Mouse (Mus musculus) heart, embryonic 14.5 days (tissue): ENCODE data around the gene Adamts14. TPM values are rescaled to one million over a fixed set of nuclear protein-coding genes. Genes with fewer than 3 reads are reported as not detected.

Source experiments
- ATAC-seq: fragments of 200-750 bp; cut with Nextera tagmentation; 2 replicates; pipeline ENCODE4 v1.8.0; 2017; ENCODE audit warnings: low read depth, moderate TSS enrichment; ENCODE audit not compliant: insufficient number of reproducible peaks, insufficient read depth, low FRiP score
- H3K27ac ChIP-seq, 2 experiments: fragments of 200-500 bp in 1 of 2; fragments of 300-500 bp in 1 of 2; sonication (generic) in 1 of 2; replicated peaks in 1 of 2; 2 replicates each; pipeline ENCODE4 v1.5.1; 2012 to 2014; ENCODE audit warnings: low read depth in 2 of 2, low read length in 2 of 2, control low read depth in 1 of 2, mild to moderate bottlenecking in 1 of 2, mixed read lengths in 1 of 2; ENCODE audit not compliant: control insufficient read depth in 1 of 2, insufficient read depth in 1 of 2
- H3K27me3 ChIP-seq: fragments of 300-500 bp; sonication (generic); 2 replicates; pipeline ENCODE4 v1.6.1; 2014; ENCODE audit warnings: mild to moderate bottlenecking, low read length, control low read depth; ENCODE audit not compliant: control insufficient read depth, insufficient read depth
- H3K36me3 ChIP-seq: fragments of 300-500 bp; sonication (generic); 2 replicates; pipeline ENCODE4 v1.6.1; 2014; ENCODE audit warnings: mild to moderate bottlenecking, control low read depth, low read length, mixed read lengths; ENCODE audit not compliant: control insufficient read depth, insufficient read depth
- H3K4me1 ChIP-seq, 2 experiments: fragments of 200-500 bp in 1 of 2; fragments of 300-500 bp in 1 of 2; sonication (generic) in 1 of 2; 2 replicates each; pipeline ENCODE4 v1.6.1; 2012 to 2014; ENCODE audit warnings: low read length in 2 of 2, control low read depth in 1 of 2, mixed read lengths in 1 of 2; ENCODE audit not compliant: control insufficient read depth in 2 of 2, insufficient read depth in 2 of 2
- H3K4me2 ChIP-seq: fragments of 300-500 bp; sonication (generic); 2 replicates; pipeline ENCODE4 v1.6.1; 2014; ENCODE audit warnings: mild to moderate bottlenecking, low read length
- H3K4me3 ChIP-seq, 2 experiments: fragments of 200-500 bp in 1 of 2; fragments of 300-500 bp in 1 of 2; sonication (generic) in 1 of 2; 2 replicates each; pipeline ENCODE4 v1.5.1; 2012 to 2014; ENCODE audit warnings: low read length in 2 of 2, mild to moderate bottlenecking in 2 of 2, control low read depth in 1 of 2, low read depth in 1 of 2, moderate library complexity in 1 of 2; ENCODE audit not compliant: control insufficient read depth in 1 of 2, insufficient read depth in 1 of 2
- H3K9ac ChIP-seq: fragments of 300-500 bp; sonication (generic); 2 replicates; pipeline ENCODE4 v1.6.1; 2014; ENCODE audit warnings: mild to moderate bottlenecking, low read length
- H3K9me3 ChIP-seq: fragments of 300-500 bp; sonication (generic); 2 replicates; pipeline ENCODE4 v1.6.1; 2016; ENCODE audit warnings: low read length, control low read depth; ENCODE audit not compliant: control insufficient read depth
- WGBS: fragments of 180-500 bp; shearing (Covaris S2); extraction: QIAGEN DNeasy Blood & Tissue Kit; methylation state at CpG from one replicate; pipeline ENCODE4 v1.1.7; 2014; 5-methylcytosine and 5-hydroxymethylcytosine counted together
- polyA plus RNA-seq: library from polyadenylated mRNA; unstranded; fragments of >200 nt; fragmentation: Nextera tagmentation; extraction: Ambion mirVana; gene quantifications from 2 replicates; pipeline ENCODE4 v1.2.1, GENCODE M21; 2014

The Adamts14 gene
- polyA plus RNA-seq, 1 experiment from 2014 or later: 1.1 TPM

DNA sequence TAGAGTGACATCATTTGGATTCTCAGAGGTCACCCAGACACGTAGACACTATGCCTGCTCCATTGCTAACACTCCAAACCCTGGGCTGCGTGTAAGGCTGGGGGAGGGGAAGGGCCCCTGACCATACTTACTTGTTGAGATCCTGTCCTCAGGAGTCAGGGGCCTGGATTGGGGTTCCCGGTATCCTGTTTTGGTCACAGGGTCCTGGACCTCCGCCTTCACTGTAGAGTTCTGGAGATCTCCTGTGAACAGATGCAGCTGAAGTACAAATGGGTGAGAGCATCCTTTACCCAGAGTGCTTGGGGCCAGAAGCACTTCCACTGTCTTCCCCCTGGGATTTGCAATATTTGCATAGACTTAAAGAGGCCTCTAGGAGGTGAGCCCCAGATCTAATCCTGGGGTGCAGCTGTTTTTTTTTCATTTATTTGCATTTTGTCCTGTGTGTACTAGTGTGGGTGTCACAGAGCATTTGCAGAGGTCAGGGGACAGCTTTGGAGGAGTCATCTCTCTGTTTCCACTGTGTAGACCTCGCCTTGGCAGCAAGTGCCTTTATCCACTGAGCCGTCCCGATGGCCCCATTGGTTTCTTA is 72.9 kb downstream of the Adamts14 start:
- Histone ChIP-seq H3K4me2 (no peak overlapping the region), H3K9me3 (no peaks in the 10 kb centered on the region), H3K4me1 (peaks cover 0 to 3% of the 10 kb centered on the region in 2 experiments; a peak in 1 of 4 replicates), H3K27ac (no peak overlapping the region), H3K9ac (no peak overlapping the region), H3K36me3 (no peaks in the 10 kb centered on the region), H3K27me3 (no peaks in the 10 kb centered on the region), H3K4me3 (no peak overlapping the region)
- no peak for ATAC-seq
- 84% methylated on average over 7 of the region's 7 CpGs for WGBS

DNA sequence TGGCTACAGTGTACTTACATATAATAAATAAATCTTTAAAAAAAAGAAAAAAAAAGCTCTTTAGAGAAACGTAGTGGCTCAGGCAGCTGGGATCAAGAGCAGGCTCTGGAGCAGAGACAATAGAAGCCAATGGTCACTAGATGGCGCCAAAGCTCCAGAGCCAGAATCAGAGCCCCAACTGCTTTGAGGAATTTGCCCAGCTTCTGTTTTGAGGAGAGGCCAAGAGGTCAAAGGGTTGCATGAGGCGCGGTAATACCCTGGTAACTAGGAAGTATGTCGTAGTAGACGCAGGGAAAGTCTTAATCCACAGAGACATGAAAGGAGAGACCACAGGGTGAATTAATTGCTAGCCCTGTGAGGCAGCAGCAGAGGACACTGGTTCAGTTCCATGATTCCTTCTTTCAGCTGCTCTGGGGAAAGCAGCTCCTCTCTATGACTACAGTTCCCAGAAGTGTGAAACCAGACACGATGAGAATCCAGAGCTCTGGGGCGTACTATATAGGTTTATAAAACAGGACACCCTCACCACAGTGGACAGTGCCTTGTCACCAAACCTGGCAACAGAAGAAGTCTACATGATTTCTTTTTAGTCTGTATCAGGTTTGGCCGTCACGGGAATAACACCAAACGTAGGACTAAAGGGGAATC is 73.5 kb downstream of the Adamts14 start:
- H3K9ac ChIP-seq: no peak overlapping the region
- no peak overlapping the region for H3K4me3 ChIP-seq
- H3K36me3 ChIP-seq: no peaks in the 10 kb centered on the region
- H3K27me3 ChIP-seq: no peaks in the 10 kb centered on the region
- H3K4me2 ChIP-seq: no peak overlapping the region
- peaks cover 0 to 3% of the 10 kb centered on the region in 2 experiments; a peak in 1 of 4 replicates for H3K4me1 ChIP-seq
- H3K9me3 ChIP-seq: no peaks in the 10 kb centered on the region
- no peak overlapping the region for H3K27ac ChIP-seq
- 26% methylated on average over 11 of the region's 11 CpGs for WGBS
- ATAC-seq: no peak

DNA sequence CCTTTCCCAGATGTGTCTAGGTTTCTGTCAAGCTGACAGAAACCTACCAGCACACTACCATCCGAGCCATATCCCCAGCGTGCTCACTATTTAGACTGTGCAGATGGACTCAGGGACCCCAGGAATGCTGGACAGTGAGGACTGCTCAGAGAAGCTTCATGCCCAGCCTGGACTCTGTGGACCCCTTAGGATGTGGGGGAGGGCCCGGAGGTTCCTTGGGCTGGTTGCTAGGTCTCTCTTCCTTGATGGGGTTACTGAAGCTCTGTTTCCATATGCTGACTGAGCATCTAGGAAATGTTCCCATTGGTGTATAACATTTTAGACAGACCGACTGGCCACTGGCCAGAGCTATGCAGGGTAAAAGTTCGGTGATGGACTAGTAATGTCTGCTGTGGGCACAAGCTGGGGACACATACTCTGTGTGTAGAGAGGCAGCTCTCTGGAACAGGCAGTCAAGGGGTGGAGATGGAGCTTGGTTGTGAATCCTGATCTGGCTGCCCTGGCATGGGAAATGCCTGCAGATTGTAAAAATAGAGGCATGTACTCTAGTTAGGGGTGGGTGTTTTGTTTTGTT is 77.4 kb downstream of the Adamts14 start:
- Histone ChIP-seq H3K4me3 (no peak overlapping the region), H3K9me3 (no peaks in the 10 kb centered on the region), H3K36me3 (no peaks in the 10 kb centered on the region), H3K27me3 (no peaks in the 10 kb centered on the region), H3K4me1 (0 out of 4 replicates have a peak, but pooled peaks cover 0 to 3% of the 10 kb centered on the region in 2 experiments), H3K9ac (no peak overlapping the region), H3K27ac (0 out of 4 replicates have a peak overlapping the region, but pooled peaks of 1 of the 2 experiments have one; percentile 28), H3K4me2 (no peak overlapping the region)
- ATAC-seq: no peak
- WGBS: 72% methylated on average over 5 of the region's 5 CpGs

DNA sequence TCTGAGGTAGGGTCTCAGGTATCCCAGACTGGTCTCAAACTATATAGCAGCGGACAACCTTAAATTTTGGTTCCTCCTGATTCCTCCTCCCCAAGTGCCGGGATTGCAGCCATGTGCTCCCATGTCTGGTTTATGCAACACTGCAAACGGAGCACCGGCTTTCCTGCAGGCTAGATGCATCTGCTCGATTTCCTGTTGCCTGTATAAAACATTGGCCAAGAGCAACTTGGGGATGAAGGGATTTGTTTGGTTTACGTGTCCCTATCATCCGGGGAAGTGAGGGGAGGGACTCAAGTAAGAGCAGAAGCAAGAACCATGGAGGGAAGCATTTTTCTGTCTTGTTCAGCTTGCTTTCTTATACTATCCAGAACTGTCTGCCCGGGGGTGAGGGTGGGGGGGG is 78.0 kb downstream of the Adamts14 start:
- H3K4me2 ChIP-seq: no peak overlapping the region
- H3K27ac ChIP-seq: 0 out of 4 replicates have a peak overlapping the region, but pooled peaks of 1 of the 2 experiments have one; percentile 28
- H3K9me3 ChIP-seq: no peaks in the 10 kb centered on the region
- 71% methylated on average over 8 of the region's 8 CpGs for WGBS
- no peak overlapping the region for H3K9ac ChIP-seq
- H3K4me3 ChIP-seq: no peak overlapping the region
- H3K36me3 ChIP-seq: no peaks in the 10 kb centered on the region
- H3K27me3 ChIP-seq: no peaks in the 10 kb centered on the region
- H3K4me1 ChIP-seq: 0 out of 4 replicates have a peak, but pooled peaks cover 0 to 3% of the 10 kb centered on the region in 2 experiments
- no peak for ATAC-seq

DNA sequence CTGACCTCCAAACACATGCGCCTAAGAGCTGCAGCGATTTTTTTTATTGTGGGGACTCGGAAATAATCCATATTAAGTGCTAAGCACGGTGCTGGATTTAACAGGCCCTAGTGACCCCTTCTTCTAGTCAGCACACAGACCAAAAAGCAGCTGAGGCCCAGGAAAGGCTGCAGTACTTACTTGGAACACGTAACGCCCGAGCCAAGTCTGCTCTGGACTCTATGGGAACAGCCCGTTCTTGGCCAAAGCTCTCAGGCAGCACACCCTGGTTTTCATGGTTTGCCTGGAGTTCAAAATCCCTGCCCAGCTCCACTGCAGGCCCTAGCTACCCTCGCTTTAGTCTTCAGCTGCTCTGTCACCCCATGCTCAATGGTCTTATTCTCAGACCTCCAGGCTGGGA is 78.6 kb downstream of the Adamts14 start:
- H3K4me3 ChIP-seq: no peak overlapping the region
- no peak for ATAC-seq
- H3K9ac ChIP-seq: no peak overlapping the region
- H3K36me3 ChIP-seq: no peaks in the 10 kb centered on the region
- H3K27ac ChIP-seq: no peak overlapping the region
- 80% methylated on average over 9 of the region's 9 CpGs for WGBS
- H3K9me3 ChIP-seq: no peaks in the 10 kb centered on the region
- H3K4me2 ChIP-seq: no peak overlapping the region
- H3K27me3 ChIP-seq: no peaks in the 10 kb centered on the region
- 0 out of 4 replicates have a peak, but pooled peaks cover 0 to 3% of the 10 kb centered on the region in 2 experiments for H3K4me1 ChIP-seq

DNA sequence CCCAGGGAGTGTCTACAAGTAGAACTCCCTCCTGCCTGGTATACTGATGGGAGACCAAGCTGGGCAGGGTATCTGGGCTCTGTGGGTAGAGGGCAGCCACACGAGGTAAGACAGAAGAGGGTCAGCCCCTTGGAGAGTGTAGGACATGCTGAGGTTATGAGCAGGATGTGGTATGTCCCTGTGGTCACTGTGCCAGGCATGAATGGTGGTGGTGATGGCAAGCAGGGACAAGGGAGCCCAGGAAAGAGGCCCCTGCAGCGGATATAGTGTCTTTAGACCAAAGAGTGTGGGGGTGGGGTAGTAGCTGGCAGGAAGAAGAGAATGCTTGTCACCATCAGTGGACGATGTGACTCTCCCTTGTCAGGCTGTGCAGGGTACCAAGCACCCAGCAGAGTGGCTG is 85.2 kb downstream of the Adamts14 start:
- Histone ChIP-seq H3K27ac (no peak overlapping the region), H3K9ac (no peak overlapping the region), H3K36me3 (no peaks in the 10 kb centered on the region), H3K4me1 (no peaks in the 10 kb centered on the region), H3K4me3 (no peak overlapping the region), H3K9me3 (no peaks in the 10 kb centered on the region), H3K27me3 (peaks cover 3% of the 10 kb centered on the region; the same call in 1 of the 2 replicates), H3K4me2 (no peak overlapping the region)
- WGBS: 64% methylated on average over 3 of the region's 3 CpGs
- no peak for ATAC-seq

DNA sequence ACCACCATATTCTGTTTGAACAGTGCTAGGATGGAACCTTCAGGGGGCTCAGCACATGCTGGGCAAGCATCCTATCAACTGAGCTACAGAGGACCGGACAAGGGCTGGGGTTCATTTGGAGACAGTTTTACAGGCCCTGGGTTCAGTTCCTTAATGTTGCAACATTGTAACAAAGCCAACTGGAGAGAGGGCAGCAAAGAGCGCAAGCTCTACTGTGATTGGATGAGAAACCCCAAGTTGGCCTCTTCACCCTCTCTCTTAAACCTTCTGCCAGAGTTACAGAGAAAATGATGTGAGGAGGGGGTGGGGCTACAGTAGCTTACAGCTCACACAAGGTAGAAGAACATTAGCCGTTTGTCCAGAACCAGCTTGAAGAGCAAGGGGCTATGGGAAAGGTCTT is 86.2 kb downstream of the Adamts14 start:
- Histone ChIP-seq H3K27me3 (peaks cover 3% of the 10 kb centered on the region; the same call in 1 of the 2 replicates), H3K4me2 (no peak overlapping the region), H3K9me3 (no peaks in the 10 kb centered on the region), H3K36me3 (no peaks in the 10 kb centered on the region), H3K27ac (no peak overlapping the region), H3K9ac (no peak overlapping the region), H3K4me1 (no peaks in the 10 kb centered on the region), H3K4me3 (no peak overlapping the region)
- no peak for ATAC-seq
- WGBS: 71% methylated on average over 3 of the region's 3 CpGs
